Mouse (Mus musculus) ES-CJ7 (cell line): ENCODE results near the gene Lce1e.
"Not testable (repeated sequence)": the region's sequence is repeated elsewhere in the genome, so short reads cannot be mapped to it uniquely, and the experiment has no call there.

Experiments
- DNase-seq: peaks from one replicate; pipeline ENCODE4 v3.0.0; 2011; ENCODE audit warnings: low read depth, low spot score

Gene Lce1e

GRCm38 (mm10) chr3:92708974-92709373 lies at the start of gene Lce1e:
Gene Lce1e (minus strand): TSS chr3:92709074.
- DNase-seq = no peak

- peak; percentile 2 for DNase-seq
Measured at GRCm38 (mm10) chr3:92753197-92753596, 44.3 kb upstream of the Lce1e start.

- DNase-seq = no peak
Measured at GRCm38 (mm10) chr3:92752238-92752637, 43.4 kb upstream of the Lce1e start, which contains the start of gene Lce1g. Gene Lce1g (minus strand): TSS chr3:92752338.

GRCm38 (mm10) chr3:92738996-92739395 lies 30.1 kb upstream of the Lce1e start, which contains the start of gene Gm38119:
Gene Gm38119 (minus strand): TSS chr3:92739096.
- no peak for DNase-seq

- DNase-seq = peak; percentile 18
Measured at GRCm38 (mm10) chr3:92722631-92723030, 13.8 kb upstream of the Lce1e start.

GRCm38 (mm10) chr3:92720250-92720649 lies 11.4 kb upstream of the Lce1e start, which contains the start of gene Lce1f:
Gene Lce1f (minus strand): TSS chr3:92720350.
- no peak for DNase-seq

GRCm38 (mm10) chr3:92715122-92715521 lies 6.2 kb upstream of the Lce1e start:
- DNase-seq = peak; percentile 6

GRCm38 (mm10) chr3:92694613-92695012 lies 14.3 kb downstream of the Lce1e start:
- DNase-seq = peak; percentile 82

GRCm38 (mm10) chr3:92691688-92692087 lies 17.2 kb downstream of the Lce1e start:
- DNase-seq = no peak

- not testable (repeated sequence) for DNase-seq
Measured at GRCm38 (mm10) chr3:92689154-92689553, 19.7 kb downstream of the Lce1e start.

GRCm38 (mm10) chr3:92687110-92687509 lies 21.8 kb downstream of the Lce1e start, which contains the start of gene Lce1d:
Gene Lce1d (minus strand): TSS chr3:92687210.
- DNase-seq = no peak

GRCm38 (mm10) chr3:92678947-92679346 lies 29.9 kb downstream of the Lce1e start, which contains the start of gene Lce1c:
Gene Lce1c (plus strand): TSS chr3:92679247.
- no peak for DNase-seq

- DNase-seq = no peak
Measured at GRCm38 (mm10) chr3:92670215-92670614, 38.7 kb downstream of the Lce1e start, which contains the start of gene Lce1a2. Gene Lce1a2 (minus strand): TSS chr3:92670315.
